Mouse (Mus musculus): Measurements from ENCODE around the gene Gm17555.
A peak's percentile ranks its signal among the peaks of the same experiment; 100 is the strongest.
"Not testable (repeated sequence)": the region's sequence is repeated elsewhere in the genome, so short reads cannot be mapped to it uniquely, and the experiment has no call there.

Gene Gm17555

GRCm38 (mm10) chr2:126214800-126215199, at the start of gene Gm17555:
Gene Gm17555 (plus strand): TSS chr2:126215100.
- not testable (repeated sequence) for DNase-seq (ENCODE audit: low read depth, low spot score)

- no peak for DNase-seq (ENCODE audit: low read depth, low spot score)
Observed at GRCm38 (mm10) chr2:126165277-126166018, 49.5 kb upstream of the Gm17555 start.

GRCm38 (mm10) chr2:126166335-126166734, 48.6 kb upstream of the Gm17555 start:
- DNase-seq (ENCODE audit: low read depth, low spot score), result no peak

GRCm38 (mm10) chr2:126166848-126167617, 47.9 kb upstream of the Gm17555 start:
- peak; percentile 15 for DNase-seq (ENCODE audit: low read depth, low spot score)

- no peak for DNase-seq (ENCODE audit: low read depth, low spot score)
Observed at GRCm38 (mm10) chr2:126171427-126171826, 43.5 kb upstream of the Gm17555 start.

GRCm38 (mm10) chr2:126191306-126191705, 23.6 kb upstream of the Gm17555 start:
- no peak for DNase-seq (ENCODE audit: low read depth, low spot score)

- no peak for DNase-seq (ENCODE audit: low read depth, low spot score)
Observed at GRCm38 (mm10) chr2:126192129-126192528, 22.8 kb upstream of the Gm17555 start.

- DNase-seq (ENCODE audit: low read depth, low spot score), result no peak
Observed at GRCm38 (mm10) chr2:126195631-126196356, 19.1 kb upstream of the Gm17555 start.

GRCm38 (mm10) chr2:126198971-126199370, 15.9 kb upstream of the Gm17555 start:
- no peak for DNase-seq (ENCODE audit: low read depth, low spot score)

GRCm38 (mm10) chr2:126211011-126211680, 3.8 kb upstream of the Gm17555 start:
- DNase-seq (ENCODE audit: low read depth, low spot score), result no peak

- DNase-seq (ENCODE audit: low read depth, low spot score), result no peak
Observed at GRCm38 (mm10) chr2:126227581-126227980, 12.7 kb downstream of the Gm17555 start.

- no peak for DNase-seq (ENCODE audit: low read depth, low spot score)
Observed at GRCm38 (mm10) chr2:126231731-126232130, 16.8 kb downstream of the Gm17555 start.

- DNase-seq (ENCODE audit: low read depth, low spot score), result no peak
Observed at GRCm38 (mm10) chr2:126236905-126237304, 22.0 kb downstream of the Gm17555 start.

- peak; percentile 10 for DNase-seq (ENCODE audit: low read depth, low spot score)
Observed at GRCm38 (mm10) chr2:126245446-126245845, 30.5 kb downstream of the Gm17555 start.

- no peak for DNase-seq (ENCODE audit: low read depth, low spot score)
Observed at GRCm38 (mm10) chr2:126248536-126248935, 33.6 kb downstream of the Gm17555 start.

- no peak for DNase-seq (ENCODE audit: low read depth, low spot score)
Observed at GRCm38 (mm10) chr2:126252211-126252610, 37.3 kb downstream of the Gm17555 start.
